Mouse (Mus musculus) forebrain, embryonic 11.5 days (tissue): ENCODE measurements around the gene Synj1. TPM values are rescaled to one million over a fixed set of nuclear protein-coding genes. Genes with fewer than 3 reads are reported as not detected.

Experiments used
- ATAC-seq: fragments of 200-750 bp; cut with Nextera tagmentation; replicated peaks from 2 replicates; pipeline ENCODE4 v1.8.0; 2017; ENCODE audit warnings: moderate TSS enrichment; ENCODE audit not compliant: low FRiP score
- DNase-seq: peaks from one replicate; pipeline ENCODE4 v3.0.0-alpha.2; 2017; ENCODE audit warnings: low spot score
- H3K27ac ChIP-seq: fragments of 300-500 bp; sonication (generic); 2 replicates; pipeline ENCODE4 v1.5.1; 2014; ENCODE audit warnings: low read depth, low read length
- H3K27me3 ChIP-seq: fragments of 300-500 bp; sonication (generic); 2 replicates; pipeline ENCODE4 v1.6.1; 2014; ENCODE audit warnings: mild to moderate bottlenecking, low read length, mixed read lengths; ENCODE audit not compliant: control insufficient read depth, insufficient read depth
- H3K36me3 ChIP-seq: fragments of 300-500 bp; sonication (generic); 2 replicates; pipeline ENCODE4 v1.6.1; 2014; ENCODE audit warnings: mild to moderate bottlenecking, low read length, moderate library complexity, mixed read lengths; ENCODE audit not compliant: control insufficient read depth, insufficient read depth
- H3K4me1 ChIP-seq: fragments of 300-500 bp; sonication (generic); replicated peaks from 2 replicates; pipeline ENCODE4 v1.6.1; 2014; ENCODE audit warnings: low read length, mixed read lengths; ENCODE audit not compliant: control insufficient read depth, insufficient read depth
- H3K4me2 ChIP-seq: fragments of 300-500 bp; sonication (generic); 2 replicates; pipeline ENCODE4 v1.6.1; 2014; ENCODE audit warnings: low read depth, mild to moderate bottlenecking, low read length, moderate library complexity, mixed read lengths; ENCODE audit not compliant: severe bottlenecking
- H3K4me3 ChIP-seq: fragments of 300-500 bp; sonication (generic); 2 replicates; pipeline ENCODE4 v1.5.1; 2014; ENCODE audit warnings: low read depth, low read length
- H3K9ac ChIP-seq: fragments of 300-500 bp; sonication (generic); 2 replicates; pipeline ENCODE4 v1.6.1; 2014; ENCODE audit warnings: low read length
- H3K9me3 ChIP-seq: fragments of 300-500 bp; sonication (generic); 2 replicates; pipeline ENCODE4 v1.6.1; 2016; ENCODE audit warnings: low read length, mixed read lengths; ENCODE audit not compliant: control insufficient read depth
- WGBS: fragments of 180-500 bp; shearing (Covaris S2); extraction: QIAGEN DNeasy Blood & Tissue Kit; methylation state at CpG from one replicate; pipeline ENCODE4 v1.1.7; 2014; 5-methylcytosine and 5-hydroxymethylcytosine counted together
- polyA plus RNA-seq: library from polyadenylated mRNA; unstranded; fragments of >200 nt; fragmentation: Nextera tagmentation; extraction: Ambion mirVana; gene quantifications from 2 replicates; pipeline ENCODE4 v1.2.1, GENCODE M21; 2014

Gene Synj1
- polyA plus RNA-seq, 1 experiment from 2014 or later = 25.2 TPM

GRCm38 (mm10) chr16:91020842-91021483, 9.9 kb upstream of the Synj1 start:
- H3K36me3 ChIP-seq = peaks cover 42% of the 10 kb centered on the region
- no peak overlapping the region for H3K4me2 ChIP-seq
- whole genome bisulfite sequencing = 96% methylated on average over 10 of the region's 10 CpGs
- ATAC-seq (no peak), DNase-seq (no peak)
- no peaks in the 10 kb centered on the region for H3K4me1 ChIP-seq
- H3K27ac ChIP-seq = no peak overlapping the region
- no peaks in the 10 kb centered on the region for H3K27me3 ChIP-seq
- H3K9ac ChIP-seq = no peak overlapping the region
- H3K9me3 ChIP-seq = no peaks in the 10 kb centered on the region
- H3K4me3 ChIP-seq = no peak overlapping the region

- no peaks in the 10 kb centered on the region for H3K9me3 ChIP-seq
- H3K36me3 ChIP-seq = peaks cover 28% of the 10 kb centered on the region
- DNase-seq = no peak
Observed at GRCm38 (mm10) chr16:91019476-91019875, 8.4 kb upstream of the Synj1 start.

GRCm38 (mm10) chr16:91015761-91016160, 4.7 kb upstream of the Synj1 start:
- no peak overlapping the region for H3K4me3 ChIP-seq
- no peak overlapping the region for H3K4me2 ChIP-seq
- no peaks in the 10 kb centered on the region for H3K27me3 ChIP-seq
- H3K4me1 ChIP-seq = no peaks in the 10 kb centered on the region; the same call in 1 of the 2 replicates
- WGBS = 89% methylated on average over 4 of the region's 4 CpGs
- no peak for DNase-seq
- ATAC-seq = no peak
- peaks cover 9% of the 10 kb centered on the region for H3K36me3 ChIP-seq
- H3K27ac ChIP-seq = no peak overlapping the region
- no peaks in the 10 kb centered on the region for H3K9me3 ChIP-seq
- H3K9ac ChIP-seq = no peak overlapping the region

More at GRCm38 (mm10) chr16:91019476-91019875, 8.4 kb upstream of the Synj1 start:
- no peaks in the 10 kb centered on the region for H3K27me3 ChIP-seq
- H3K27ac ChIP-seq = no peak overlapping the region
- H3K9ac ChIP-seq = no peak overlapping the region
- no peak overlapping the region for H3K4me2 ChIP-seq
- H3K4me1 ChIP-seq = no peaks in the 10 kb centered on the region
- ATAC-seq = no peak
- H3K4me3 ChIP-seq = no peak overlapping the region
- WGBS = 98% methylated on average over 4 of the region's 4 CpGs

- ATAC-seq (no peak), DNase-seq (no peak)
- Histone ChIP-seq H3K4me1 (no peaks in the 10 kb centered on the region; the same call in 1 of the 2 replicates), H3K4me2 (peak overlapping the region; percentile 72), H3K36me3 (no peaks in the 10 kb centered on the region; the same call in 1 of the 2 replicates), H3K27me3 (no peaks in the 10 kb centered on the region), H3K27ac (peak overlapping the region; percentile 69), H3K9me3 (no peaks in the 10 kb centered on the region), H3K4me3 (peak overlapping the region; percentile 91), H3K9ac (peak overlapping the region; percentile 82)
- WGBS = 51% methylated on average over 3 of the region's 3 CpGs
Observed at GRCm38 (mm10) chr16:91011847-91012246, 739 bp upstream of the Synj1 start.

GRCm38 (mm10) chr16:91010581-91011020, 507 bp downstream of the Synj1 start:
- H3K9me3 ChIP-seq = no peaks in the 10 kb centered on the region
- H3K9ac ChIP-seq = peak overlapping the region; percentile 82
- H3K27ac ChIP-seq = peak overlapping the region; percentile 69; the same call in 1 of the 2 replicates
- H3K4me1 ChIP-seq = no peaks in the 10 kb centered on the region; the same call in 1 of the 2 replicates
- H3K27me3 ChIP-seq = no peaks in the 10 kb centered on the region
- DNase-seq (no peak), ATAC-seq (no peak; the same call in none of the 2 replicates)
- peak overlapping the region; percentile 72 for H3K4me2 ChIP-seq
- H3K36me3 ChIP-seq = no peaks in the 10 kb centered on the region; the same call in 1 of the 2 replicates
- peak overlapping the region; percentile 91 for H3K4me3 ChIP-seq
- WGBS = under 1% methylated on average over 34 of the region's 42 CpGs

- no peaks in the 10 kb centered on the region; the same call in 1 of the 2 replicates for H3K36me3 ChIP-seq
- ATAC-seq (no peak), DNase-seq (no peak)
- H3K4me3 ChIP-seq = peak overlapping the region; percentile 91
- H3K9me3 ChIP-seq = no peaks in the 10 kb centered on the region
- H3K4me2 ChIP-seq = peak overlapping the region; percentile 72
- H3K4me1 ChIP-seq = no peaks in the 10 kb centered on the region; the same call in 1 of the 2 replicates
- H3K9ac ChIP-seq = peak overlapping the region; percentile 82
- H3K27ac ChIP-seq = no peak overlapping the region
- WGBS = under 1% methylated on average over 19 of the region's 19 CpGs
- H3K27me3 ChIP-seq = no peaks in the 10 kb centered on the region
Observed at GRCm38 (mm10) chr16:91009942-91010529, 1.1 kb downstream of the Synj1 start.

GRCm38 (mm10) chr16:91004915-91005538, 6.1 kb downstream of the Synj1 start:
- H3K4me1 ChIP-seq = no peaks in the 10 kb centered on the region; the same call in 1 of the 2 replicates
- no peak overlapping the region for H3K4me3 ChIP-seq
- no peaks in the 10 kb centered on the region for H3K27me3 ChIP-seq
- no peak overlapping the region for H3K9ac ChIP-seq
- WGBS = 91% methylated on average over 4 of the region's 4 CpGs
- H3K27ac ChIP-seq = no peak overlapping the region
- DNase-seq (no peak), ATAC-seq (no peak)
- no peaks in the 10 kb centered on the region for H3K9me3 ChIP-seq
- no peaks in the 10 kb centered on the region for H3K36me3 ChIP-seq
- no peak overlapping the region for H3K4me2 ChIP-seq

GRCm38 (mm10) chr16:91001098-91001497, 10.0 kb downstream of the Synj1 start:
- no peaks in the 10 kb centered on the region for H3K27me3 ChIP-seq
- no peak for DNase-seq
- no peak overlapping the region for H3K4me2 ChIP-seq
- no peaks in the 10 kb centered on the region; the same call in 1 of the 2 replicates for H3K4me1 ChIP-seq
- no peak overlapping the region for H3K4me3 ChIP-seq
- WGBS = 86% methylated on average over 2 of the region's 2 CpGs
- H3K9me3 ChIP-seq = no peaks in the 10 kb centered on the region
- no peaks in the 10 kb centered on the region for H3K36me3 ChIP-seq
- no peak for ATAC-seq
- no peak overlapping the region for H3K9ac ChIP-seq
- H3K27ac ChIP-seq = no peak overlapping the region
